Mouse (Mus musculus) liver, embryonic 11.5 days (tissue): Measurements from ENCODE around the gene Ednra. TPM values are rescaled to one million over a fixed set of nuclear protein-coding genes. Genes with fewer than 3 reads are reported as not detected.

Experiments used
- ATAC-seq: fragments of 200-750 bp; cut with Nextera tagmentation; replicated peaks from 2 replicates; pipeline ENCODE4 v1.8.0; 2017; ENCODE audit warnings: moderate number of reproducible peaks, mild to moderate bottlenecking, moderate TSS enrichment, moderate library complexity; ENCODE audit not compliant: low FRiP score
- DNase-seq: peaks from one replicate; pipeline ENCODE4 v3.0.0-alpha.2; 2017; ENCODE audit warnings: low spot score
- H3K27ac ChIP-seq: fragments of 300-500 bp; sonication (generic); 2 replicates; pipeline ENCODE4 v1.5.1; 2014; ENCODE audit warnings: mild to moderate bottlenecking, low read depth, low read length, control low read depth
- H3K27me3 ChIP-seq: fragments of 300-500 bp; sonication (generic); replicated peaks from 2 replicates; pipeline ENCODE4 v1.6.1; 2014; ENCODE audit warnings: low read length, mixed read lengths; ENCODE audit not compliant: control insufficient read depth, insufficient read depth
- H3K36me3 ChIP-seq: fragments of 300-500 bp; sonication (generic); 2 replicates; pipeline ENCODE4 v1.6.1; 2014; ENCODE audit warnings: mild to moderate bottlenecking, low read length, moderate library complexity, mixed read lengths; ENCODE audit not compliant: control insufficient read depth, insufficient read depth
- H3K4me1 ChIP-seq: fragments of 300-500 bp; sonication (generic); replicated peaks from 2 replicates; pipeline ENCODE4 v1.6.1; 2014; ENCODE audit warnings: low read length, mixed read lengths; ENCODE audit not compliant: control insufficient read depth, insufficient read depth
- H3K4me2 ChIP-seq: fragments of 300-500 bp; sonication (generic); 2 replicates; pipeline ENCODE4 v1.6.1; 2014; ENCODE audit warnings: mild to moderate bottlenecking, control low read depth, moderate library complexity
- H3K4me3 ChIP-seq: fragments of 300-500 bp; sonication (generic); 2 replicates; pipeline ENCODE4 v1.5.1; 2014; ENCODE audit warnings: low read depth, low read length, control low read depth
- H3K9ac ChIP-seq: fragments of 300-500 bp; sonication (generic); 2 replicates; pipeline ENCODE4 v1.6.1; 2014; ENCODE audit warnings: low read depth, low read length, control low read depth
- H3K9me3 ChIP-seq: fragments of 300-500 bp; sonication (generic); 2 replicates; pipeline ENCODE4 v1.6.1; 2016; ENCODE audit warnings: low read length, inconsistent platforms, mixed read lengths; ENCODE audit not compliant: control insufficient read depth
- WGBS: fragments of 180-500 bp; shearing (Covaris S2); extraction: QIAGEN DNeasy Blood & Tissue Kit; methylation state at CpG from one replicate; pipeline ENCODE4 v1.1.7; 2014; 5-methylcytosine and 5-hydroxymethylcytosine counted together
- polyA plus RNA-seq: library from polyadenylated mRNA; unstranded; fragments of >200 nt; fragmentation: Nextera tagmentation; extraction: Ambion mirVana; gene quantifications from 2 replicates; pipeline ENCODE4 v1.2.1, GENCODE M21; 2014

The Ednra gene
- 8.1 and 11.8 TPM in 2 replicates for polyA plus RNA-seq

DNA sequence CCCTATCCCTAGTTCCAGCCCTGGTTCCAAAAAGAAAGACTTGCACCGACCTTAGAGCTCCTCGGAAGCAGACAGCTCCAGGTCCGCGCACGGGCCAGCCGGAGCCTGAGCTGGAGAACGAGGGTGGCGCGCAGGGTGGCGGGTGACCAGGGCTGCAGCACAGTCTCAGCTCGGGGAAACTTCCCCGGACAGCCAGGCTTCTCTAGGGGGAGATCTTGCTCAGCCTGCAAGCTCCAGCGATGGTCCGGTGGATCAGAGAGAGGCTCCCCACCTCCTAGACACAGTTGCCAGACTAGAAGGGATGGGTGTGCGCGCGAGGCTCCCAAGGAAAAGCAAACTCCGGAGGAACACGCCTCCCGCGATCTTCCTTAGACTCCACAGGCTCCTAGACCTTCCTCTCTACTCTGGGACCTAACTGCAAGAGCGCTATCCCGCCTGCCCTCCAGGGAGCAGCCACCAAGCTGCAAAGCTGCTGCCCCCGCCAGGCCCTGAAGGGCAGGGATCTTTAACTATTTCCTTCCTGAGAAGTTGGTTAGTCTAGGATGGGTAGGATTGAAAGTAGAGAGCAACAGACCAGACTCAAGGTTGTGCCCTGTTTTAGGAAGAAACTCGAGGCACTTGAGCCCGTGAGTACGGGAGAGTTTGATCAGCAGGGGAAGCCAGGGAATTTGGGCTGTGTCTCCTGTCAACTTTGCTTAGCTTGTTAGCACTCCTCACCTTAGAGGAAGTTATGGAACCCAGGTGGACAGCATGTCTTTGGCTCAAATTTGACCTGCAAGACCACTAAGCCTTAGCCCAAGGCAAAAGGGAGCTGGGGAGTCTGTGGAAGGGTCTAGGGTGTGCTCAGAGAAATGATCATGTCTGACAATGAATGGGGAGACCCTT, at the start of gene Ednra:
Gene Ednra, minus strand, starts transcription at position 419 of the 885 bp plus-strand sequence.
- WGBS, result 1% methylated on average over 27 of the region's 27 CpGs
- ATAC-seq (peak; percentile 65), DNase-seq (peak; percentile 74)
- H3K4me3 ChIP-seq, result peak within 1 kb of the TSS; percentile 58
- peak within 1 kb of the TSS; percentile 78 for H3K4me2 ChIP-seq
- H3K27ac ChIP-seq, result peak within 1 kb of the TSS; percentile 78
- peaks cover 18% of the 10 kb centered on the region for H3K4me1 ChIP-seq
- H3K9ac ChIP-seq, result peak within 1 kb of the TSS; percentile 62
- no peaks in the 10 kb centered on the region for H3K27me3 ChIP-seq
- H3K36me3 ChIP-seq, result no peaks in the 10 kb centered on the region
- no peaks in the 10 kb centered on the region for H3K9me3 ChIP-seq

- Histone ChIP-seq H3K9ac (no peak overlapping the region), H3K4me3 (no peak overlapping the region), H3K9me3 (no peaks in the 10 kb centered on the region), H3K27ac (no peak overlapping the region), H3K4me1 (no peaks in the 10 kb centered on the region; the same call in 1 of the 2 replicates), H3K4me2 (no peak overlapping the region), H3K27me3 (no peaks in the 10 kb centered on the region), H3K36me3 (no peaks in the 10 kb centered on the region)
- WGBS, result 65% methylated on average over 4 of the region's 4 CpGs
- ATAC-seq (no peak), DNase-seq (no peak)
Observed at GRCm38 (mm10) chr8:77773831-77774230, 49.6 kb upstream of the Ednra start.

GRCm38 (mm10) chr8:77773256-77773655, 49.0 kb upstream of the Ednra start:
- no peaks in the 10 kb centered on the region for H3K36me3 ChIP-seq

GRCm38 (mm10) chr8:77772210-77772886, 48.1 kb upstream of the Ednra start:
- DNase-seq, result no peak
- WGBS, result 66% methylated on average over 5 of the region's 5 CpGs
- H3K27ac ChIP-seq, result no peak overlapping the region

More at GRCm38 (mm10) chr8:77773256-77773655, 49.0 kb upstream of the Ednra start:
- Histone ChIP-seq H3K27ac (no peak overlapping the region), H3K27me3 (no peaks in the 10 kb centered on the region), H3K4me2 (no peak overlapping the region), H3K9ac (no peak overlapping the region), H3K9me3 (no peaks in the 10 kb centered on the region), H3K4me1 (no peaks in the 10 kb centered on the region; the same call in 1 of the 2 replicates), H3K4me3 (no peak overlapping the region)
- ATAC-seq (no peak), DNase-seq (no peak)
- 65% methylated on average over 5 of the region's 5 CpGs for WGBS

DNA sequence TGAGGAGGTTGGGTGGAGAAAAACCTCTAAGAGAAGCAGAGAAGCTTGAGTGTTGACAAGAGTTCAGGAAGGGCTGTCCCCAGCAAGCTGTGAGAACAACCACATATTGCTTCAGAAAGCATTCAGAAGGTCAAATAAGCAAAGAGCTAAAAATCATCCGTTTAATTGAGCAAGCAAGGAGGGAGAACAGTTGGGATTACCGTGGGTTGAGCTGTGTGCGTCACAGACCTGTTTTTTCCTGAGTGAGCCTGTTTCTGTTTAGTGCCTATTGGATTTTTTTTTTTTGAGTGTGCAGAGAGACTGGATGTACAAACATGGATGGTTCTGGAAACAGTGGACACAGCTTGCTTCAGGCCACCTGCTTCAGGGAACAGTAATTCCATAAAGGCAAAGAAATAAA, 46.7 kb upstream of the Ednra start:
- Histone ChIP-seq H3K4me2 (no peak overlapping the region), H3K9ac (no peak overlapping the region), H3K27ac (no peak overlapping the region), H3K4me3 (no peak overlapping the region), H3K4me1 (no peaks in the 10 kb centered on the region; the same call in 1 of the 2 replicates), H3K27me3 (no peaks in the 10 kb centered on the region), H3K36me3 (no peaks in the 10 kb centered on the region), H3K9me3 (no peaks in the 10 kb centered on the region)
- ATAC-seq (no peak), DNase-seq (no peak)
- WGBS, result 75% methylated on average over 3 of the region's 3 CpGs

More at GRCm38 (mm10) chr8:77772210-77772886, 48.1 kb upstream of the Ednra start:
- Histone ChIP-seq H3K27me3 (no peaks in the 10 kb centered on the region), H3K4me2 (no peak overlapping the region), H3K9ac (no peak overlapping the region), H3K9me3 (no peaks in the 10 kb centered on the region), H3K4me3 (no peak overlapping the region), H3K36me3 (no peaks in the 10 kb centered on the region), H3K4me1 (no peaks in the 10 kb centered on the region; the same call in 1 of the 2 replicates)
- 0 out of 2 replicates have a peak, but pooled peaks have one; percentile 23 for ATAC-seq

DNA sequence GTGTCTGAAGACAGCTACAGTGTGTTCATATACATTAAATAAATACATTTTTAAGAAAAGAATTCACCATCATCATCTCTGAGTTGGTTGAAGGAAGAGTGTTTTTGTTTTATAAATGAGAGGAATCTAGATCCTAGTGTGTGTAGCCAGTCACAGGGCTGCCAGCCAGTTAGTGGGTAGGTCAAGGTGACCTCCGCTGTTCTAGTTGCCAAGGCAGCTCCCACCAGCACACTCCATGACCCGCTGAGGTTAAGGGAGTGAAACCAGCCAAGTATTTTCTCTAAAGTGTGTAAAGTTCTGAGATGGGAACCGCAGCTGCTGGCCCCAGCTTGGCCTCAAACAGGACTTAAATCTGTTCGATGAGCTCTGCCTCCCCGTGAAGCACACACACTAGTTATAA, 44.7 kb upstream of the Ednra start:
- no peak overlapping the region for H3K9ac ChIP-seq
- H3K4me2 ChIP-seq, result no peak overlapping the region
- no peak overlapping the region for H3K27ac ChIP-seq
- no peaks in the 10 kb centered on the region for H3K27me3 ChIP-seq
- WGBS, result 86% methylated on average over 5 of the region's 5 CpGs
- H3K9me3 ChIP-seq, result no peaks in the 10 kb centered on the region
- no peak for DNase-seq
- no peaks in the 10 kb centered on the region; the same call in 1 of the 2 replicates for H3K4me1 ChIP-seq
- no peak for ATAC-seq
- H3K36me3 ChIP-seq, result no peaks in the 10 kb centered on the region
- H3K4me3 ChIP-seq, result no peak overlapping the region

DNA sequence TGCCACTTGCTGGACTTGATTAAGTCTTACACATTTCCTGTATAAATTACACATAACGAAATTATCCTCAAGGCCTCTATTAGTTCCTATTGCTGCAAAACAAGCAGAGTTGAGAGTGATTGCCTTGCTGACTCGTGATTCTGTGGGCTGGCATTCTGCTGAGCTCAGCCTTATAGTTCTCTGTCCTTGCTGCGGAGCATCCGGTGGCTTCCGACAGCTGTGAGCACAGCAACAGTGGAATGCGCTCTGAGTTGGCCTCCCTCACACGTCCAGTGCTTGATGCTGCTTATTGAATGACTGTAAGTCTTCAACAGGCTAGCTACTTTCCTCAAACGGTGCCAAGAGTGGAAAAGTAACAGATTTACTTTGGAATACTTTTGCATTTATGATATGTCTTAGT, 40.0 kb upstream of the Ednra start:
- Histone ChIP-seq H3K4me2 (no peak overlapping the region), H3K27ac (no peak overlapping the region), H3K9ac (no peak overlapping the region), H3K4me1 (no peaks in the 10 kb centered on the region), H3K27me3 (no peaks in the 10 kb centered on the region), H3K4me3 (no peak overlapping the region), H3K9me3 (no peaks in the 10 kb centered on the region), H3K36me3 (no peaks in the 10 kb centered on the region)
- 77% methylated on average over 8 of the region's 8 CpGs for WGBS
- no peak for DNase-seq
- no peak for ATAC-seq

- 72% methylated on average over 3 of the region's 3 CpGs for WGBS
- no peak overlapping the region for H3K4me2 ChIP-seq
- H3K36me3 ChIP-seq, result no peaks in the 10 kb centered on the region
- H3K27ac ChIP-seq, result no peak overlapping the region
- no peak overlapping the region for H3K4me3 ChIP-seq
- H3K27me3 ChIP-seq, result no peaks in the 10 kb centered on the region
- no peaks in the 10 kb centered on the region for H3K9me3 ChIP-seq
- DNase-seq, result no peak
- no peak for ATAC-seq
- H3K9ac ChIP-seq, result no peak overlapping the region
- no peaks in the 10 kb centered on the region for H3K4me1 ChIP-seq
Observed at GRCm38 (mm10) chr8:77762967-77763366, 38.7 kb upstream of the Ednra start.
